ENCODE assay signal across 8 mouse cellular contexts in genomic region chr3:25653010-25653409, GRCm38 (mm10).
DNase-seq lines count a peak whose midpoint lies in the region; ATAC-seq and TF ChIP-seq lines count a peak whose summit lies in the region.

No protein-coding gene starts in this region.

- no peak for TF ChIP-seq EP300 in CH12.LX (IDR thresholded peaks at IDR 0.05; ENCODE audit: low read length)

- peak; percentile 39 for DNase-seq in hindbrain, embryonic 11.5 days (ENCODE audit: low spot score)
- DNase-seq in CH12.LX (ENCODE audit: extremely low read depth), result no peak
- DNase-seq in adrenal gland, postnatal 36 days, result peak; percentile 28 to 55
- no peak for DNase-seq in forebrain, embryonic 11.5 days (ENCODE audit: low spot score)
- DNase-seq in lung, embryonic 14.5 days, result peak; percentile 55
- DNase-seq in spleen, adult 18-20 months, result no peak

- TF ChIP-seq RAD21 in CH12.LX (IDR thresholded peaks at IDR 0.05; ENCODE audit: low read depth, low read length), result peak; percentile 18

- ATAC-seq in hindbrain, embryonic 11.5 days (ENCODE audit: low FRiP score), result no peak
- ATAC-seq in hindbrain, embryonic 16.5 days, result no peak
- peak; percentile 36; the same call in 1 of the 2 replicates for ATAC-seq in forebrain, embryonic 11.5 days (replicated peaks; ENCODE audit: low FRiP score)
- peak; percentile 56; the same call in 1 of the 2 replicates for ATAC-seq in lung, embryonic 14.5 days (ENCODE audit: insufficient read depth)
- ATAC-seq in erythroblast, adult 5-6 weeks (replicated peaks; ENCODE audit: low FRiP score, poor library complexity, severe bottlenecking), result no peak

- H3K79me2 ChIP-seq in CH12.LX (replicated peaks; ENCODE audit: control insufficient read depth, extremely low read depth, insufficient read depth, poor library complexity, severe bottlenecking), result no peaks in the 10 kb centered on the region

- no peaks in the 10 kb centered on the region for H3K4me1 ChIP-seq in hindbrain, embryonic 11.5 days (replicated peaks; ENCODE audit: control insufficient read depth, insufficient read depth, low read length)
- no peaks in the 10 kb centered on the region for H3K4me1 ChIP-seq in hindbrain, embryonic 16.5 days (ENCODE audit: control insufficient read depth, insufficient read depth, low read depth, low read length)
- H3K4me1 ChIP-seq in CH12.LX (ENCODE audit: control insufficient read depth in 1 of 2, insufficient read depth in 2 of 2), result no peaks in the 10 kb centered on the region
- H3K4me1 ChIP-seq in forebrain, embryonic 11.5 days (replicated peaks; ENCODE audit: control insufficient read depth, insufficient read depth, low read length), result no peaks in the 10 kb centered on the region
- no peaks in the 10 kb centered on the region for H3K4me1 ChIP-seq in lung, embryonic 14.5 days (ENCODE audit: insufficient read depth)

- no peak overlapping the region for H3K4me2 ChIP-seq in hindbrain, embryonic 11.5 days (replicated peaks; ENCODE audit: low read depth, low read length)
- H3K4me2 ChIP-seq in hindbrain, embryonic 16.5 days (ENCODE audit: low read length), result no peak overlapping the region
- no peak overlapping the region for H3K4me2 ChIP-seq in CH12.LX (ENCODE audit: insufficient read depth, low read depth, poor library complexity, severe bottlenecking)
- no peak overlapping the region for H3K4me2 ChIP-seq in forebrain, embryonic 11.5 days (ENCODE audit: low read depth, low read length, severe bottlenecking)
- no peak overlapping the region for H3K4me2 ChIP-seq in lung, embryonic 14.5 days

- in situ Hi-C loops in CH12.LX (cut with MboI; ENCODE audit: low pct_ligation_motif_present, low pct_unique_long_range_greater_than_20kb, low sequenced_read_pairs), result no loop called here

- whole genome bisulfite sequencing in hindbrain, embryonic 11.5 days, result 71% methylated on average over 4 of the region's 4 CpGs
- WGBS in hindbrain, embryonic 16.5 days, result 72% methylated on average over 4 of the region's 4 CpGs
- 71% methylated on average over 4 of the region's 4 CpGs for WGBS in forebrain, embryonic 11.5 days
- WGBS in lung, embryonic 14.5 days, result 55% methylated on average over 4 of the region's 4 CpGs

- TF ChIP-seq CTCF in CH12.LX (conservative IDR thresholded peaks at IDR 0.05 in 1 of 2, IDR thresholded peaks at IDR 0.05 in 1 of 2; ENCODE audit: low read depth in 2 of 2, low read length in 2 of 2), result peak in 1 of 2 experiments; percentile 48; a peak in 2 of 4 replicates
- TF ChIP-seq CTCF in lung, embryonic 14.5 days (IDR thresholded peaks at IDR 0.05; ENCODE audit: low read depth), result peak; percentile 61

- H3K27me3 ChIP-seq in hindbrain, embryonic 11.5 days (ENCODE audit: control insufficient read depth, insufficient read depth, low read length), result no peaks in the 10 kb centered on the region
- no peaks in the 10 kb centered on the region for H3K27me3 ChIP-seq in hindbrain, embryonic 16.5 days (replicated peaks; ENCODE audit: control insufficient read depth, insufficient read depth, low read length)
- H3K27me3 ChIP-seq in CH12.LX (replicated peaks), result no peaks in the 10 kb centered on the region
- H3K27me3 ChIP-seq in forebrain, embryonic 11.5 days (ENCODE audit: control insufficient read depth, insufficient read depth, low read length), result no peaks in the 10 kb centered on the region
- no peaks in the 10 kb centered on the region for H3K27me3 ChIP-seq in lung, embryonic 14.5 days (ENCODE audit: insufficient read depth, low read length)

- no peak overlapping the region for H3K4me3 ChIP-seq in hindbrain, embryonic 11.5 days (ENCODE audit: low read depth, low read length)
- no peak overlapping the region for H3K4me3 ChIP-seq in hindbrain, embryonic 16.5 days (ENCODE audit: low read length)
- H3K4me3 ChIP-seq in CH12.LX (replicated peaks in 1 of 3; ENCODE audit: low read depth in 2 of 3, low read length in 2 of 3, poor library complexity in 1 of 3), result no peak overlapping the region
- H3K4me3 ChIP-seq in forebrain, embryonic 11.5 days (ENCODE audit: low read depth, low read length), result no peak overlapping the region
- H3K4me3 ChIP-seq in lung, embryonic 14.5 days (ENCODE audit: low read depth, low read length), result no peak overlapping the region

- no peaks in the 10 kb centered on the region for H3K36me3 ChIP-seq in hindbrain, embryonic 11.5 days (ENCODE audit: control insufficient read depth, insufficient read depth, low read length)
- H3K36me3 ChIP-seq in hindbrain, embryonic 16.5 days (ENCODE audit: control insufficient read depth, insufficient read depth, low read length), result no peaks in the 10 kb centered on the region
- no peaks in the 10 kb centered on the region for H3K36me3 ChIP-seq in CH12.LX (replicated peaks in 1 of 2; ENCODE audit: control insufficient read depth in 1 of 2, insufficient read depth in 1 of 2, low read length in 1 of 2)
- no peaks in the 10 kb centered on the region for H3K36me3 ChIP-seq in forebrain, embryonic 11.5 days (ENCODE audit: control insufficient read depth, insufficient read depth, low read length)
- H3K36me3 ChIP-seq in lung, embryonic 14.5 days (ENCODE audit: insufficient read depth), result no peaks in the 10 kb centered on the region

- no peak for TF ChIP-seq POLR2A in CH12.LX (IDR thresholded peaks at IDR 0.05; ENCODE audit: low read depth, low read length)

- dilution Hi-C loops in CH12.LX (cut with MboI; ENCODE audit: extremely low pct_ligation_motif_present, extremely low pct_unique_long_range_greater_than_20kb, low sequenced_read_pairs), result no loop called here

- H3K9ac ChIP-seq in hindbrain, embryonic 11.5 days (ENCODE audit: low read depth, low read length), result no peak overlapping the region
- H3K9ac ChIP-seq in hindbrain, embryonic 16.5 days (ENCODE audit: low read depth, low read length), result no peak overlapping the region
- H3K9ac ChIP-seq in CH12.LX (ENCODE audit: insufficient read depth, low read depth), result no peak overlapping the region
- no peak overlapping the region for H3K9ac ChIP-seq in forebrain, embryonic 11.5 days (ENCODE audit: low read length)
- H3K9ac ChIP-seq in lung, embryonic 14.5 days, result no peak overlapping the region

- no peaks in the 10 kb centered on the region for H3K9me3 ChIP-seq in hindbrain, embryonic 11.5 days (ENCODE audit: control insufficient read depth, low read length)
- no peaks in the 10 kb centered on the region for H3K9me3 ChIP-seq in hindbrain, embryonic 16.5 days (ENCODE audit: control insufficient read depth, low read length)
- H3K9me3 ChIP-seq in CH12.LX (replicated peaks; ENCODE audit: low read length), result peaks cover 51% of the 10 kb centered on the region
- no peaks in the 10 kb centered on the region for H3K9me3 ChIP-seq in forebrain, embryonic 11.5 days (ENCODE audit: control insufficient read depth, low read length)
- no peaks in the 10 kb centered on the region for H3K9me3 ChIP-seq in lung, embryonic 14.5 days (ENCODE audit: low read depth, low read length)

- H3K27ac ChIP-seq in hindbrain, embryonic 11.5 days (ENCODE audit: low read depth, low read length), result no peak overlapping the region
- H3K27ac ChIP-seq in hindbrain, embryonic 16.5 days (ENCODE audit: low read depth, low read length), result no peak overlapping the region
- H3K27ac ChIP-seq in CH12.LX (ENCODE audit: insufficient read depth, low read depth), result no peak overlapping the region
- H3K27ac ChIP-seq in forebrain, embryonic 11.5 days (ENCODE audit: low read depth, low read length), result no peak overlapping the region
- H3K27ac ChIP-seq in lung, embryonic 14.5 days (ENCODE audit: low read depth), result no peak overlapping the region

TF ChIP-seq in CH12.LX, 34 proteins besides CTCF, POLR2A, EP300 and RAD21:
- TF ChIP-seq SMC3 (IDR thresholded peaks at IDR 0.05; ENCODE audit: low read depth, low read length) (peak; percentile 48), SIN3A (IDR thresholded peaks at IDR 0.05; ENCODE audit: low read length) (no peak)

Comparison
In these comparisons a context has a peak if more than half of its experiments do, and no peak if none do; other contexts are left out.
1. ATAC-seq: peak in forebrain, embryonic 11.5 days (single experiment) and lung, embryonic 14.5 days (single experiment); none in hindbrain, embryonic 11.5 days (single experiment), hindbrain, embryonic 16.5 days (single experiment) and erythroblast, adult 5-6 weeks (single experiment).
2. DNase-seq: peak in hindbrain, embryonic 11.5 days (single experiment), adrenal gland, postnatal 36 days (2 of 2) and lung, embryonic 14.5 days (single experiment); none in CH12.LX (single experiment), forebrain, embryonic 11.5 days (single experiment) and spleen, adult 18-20 months (0 of 2).